Mouse (Mus musculus): ENCODE data around the gene Ccdc70.

DNA sequence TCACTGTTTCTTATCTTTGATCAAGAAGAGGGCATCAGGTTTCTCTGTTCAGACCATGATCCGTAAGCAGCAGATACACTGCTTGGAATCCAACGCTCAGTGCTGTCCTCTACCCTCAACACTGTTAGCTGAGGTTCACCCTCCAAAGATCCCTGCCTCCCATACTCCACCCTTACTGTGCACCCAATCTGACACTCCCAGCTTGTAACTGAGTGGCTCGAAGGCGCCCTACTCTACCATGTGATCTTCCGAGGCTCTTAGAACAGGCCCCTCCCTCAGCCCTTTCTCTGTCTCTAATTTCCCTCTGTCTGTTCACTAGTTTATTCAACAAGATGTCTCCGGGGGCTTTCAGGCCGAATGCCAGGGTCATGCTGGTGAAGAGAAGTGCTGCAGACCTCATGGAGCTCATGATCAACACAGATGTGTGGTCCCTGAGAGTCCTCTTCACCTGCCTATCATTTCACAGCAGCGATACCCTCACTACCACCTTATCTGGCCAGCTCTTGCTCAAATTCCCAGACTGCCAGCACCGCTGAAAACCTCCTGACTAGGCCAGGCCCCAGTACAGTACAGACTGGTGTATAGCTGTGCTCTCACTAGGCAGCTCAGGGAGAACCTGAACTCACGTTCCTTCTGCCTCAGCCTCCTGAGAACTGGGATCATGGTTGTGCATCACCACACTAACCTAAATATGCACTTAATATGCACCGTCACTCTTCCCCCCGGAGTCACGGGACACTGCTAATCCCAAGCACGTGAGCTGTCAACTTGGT lies 35.4 kb downstream of the Ccdc70 start:
- TF ChIP-seq CEBPB (IDR thresholded peaks at IDR 0.05; ENCODE audit: insufficient read depth, poor library complexity, severe bottlenecking) (no peak), SRF (IDR thresholded peaks at IDR 0.05; ENCODE audit: control insufficient read depth, insufficient read length, low read depth) (no peak), MYOD1 (IDR thresholded peaks at IDR 0.05; ENCODE audit: control insufficient read depth in 1 of 3, insufficient read length in 2 of 3, low read depth in 2 of 3) (no peak), USF1 (IDR thresholded peaks at IDR 0.05; ENCODE audit: low read depth) (no peak), POLR2A (IDR thresholded peaks at IDR 0.05; ENCODE audit: insufficient read length, low read depth) (no peak), TCF12 (IDR thresholded peaks at IDR 0.05; ENCODE audit: insufficient read depth, poor library complexity, severe bottlenecking) (no peak), TCF3 (IDR thresholded peaks at IDR 0.05; ENCODE audit: insufficient read length, low read depth) (no peak), MAX (IDR thresholded peaks at IDR 0.05; ENCODE audit: low read depth) (no peak), POLR2AphosphoS2 (IDR thresholded peaks at IDR 0.05; ENCODE audit: insufficient read length, low read depth) (no peak), E2F4 (IDR thresholded peaks at IDR 0.05; ENCODE audit: insufficient read depth) (no peak), MYOG (IDR thresholded peaks at IDR 0.05; ENCODE audit: control insufficient read depth in 1 of 3, insufficient read depth in 1 of 3, insufficient read length in 2 of 3, low read depth in 2 of 3) (no peak)

Data from myocyte (in vitro differentiated cells).